ENCODE assay signal across 9 mouse cellular contexts in genomic region chr15:32012044-32012443, GRCm38 (mm10).
DNase-seq lines count a peak whose midpoint lies in the region; ATAC-seq and TF ChIP-seq lines count a peak whose summit lies in the region.
"Had no signal": no experiment of that assay in that cellular context is flagged by ENCODE, and none has a peak within 500 bp of the region (broad histone marks: within the 10 kb centered on the region; RNA-seq: fewer than 3 reads in every experiment).

No protein-coding gene starts in this region.

- 64% methylated on average over 2 of the region's 2 CpGs for WGBS in hindbrain, postnatal 0 days
- 51% methylated on average over 2 of the region's 2 CpGs for WGBS in hindbrain, embryonic 13.5 days

- H3K36me3 ChIP-seq in hindbrain, postnatal 0 days (ENCODE audit: insufficient read depth, low read length), result no peaks in the 10 kb centered on the region
- no peaks in the 10 kb centered on the region for H3K36me3 ChIP-seq in hindbrain, embryonic 13.5 days
- H3K36me3 ChIP-seq: neural tube, embryonic 12.5 days had no signal

- H3K4me3 ChIP-seq in hindbrain, postnatal 0 days (ENCODE audit: low read length), result no peak overlapping the region
- H3K4me3 ChIP-seq in hindbrain, embryonic 13.5 days, result no peak overlapping the region
- H3K4me3 ChIP-seq: neural tube, embryonic 12.5 days had no signal

- H3K9ac ChIP-seq in hindbrain, postnatal 0 days (replicated peaks; ENCODE audit: low read length), result no peak overlapping the region
- H3K9ac ChIP-seq in hindbrain, embryonic 13.5 days, result no peak overlapping the region
- H3K9ac ChIP-seq: neural tube, embryonic 12.5 days had no signal

- TF ChIP-seq CTCF in hindbrain, postnatal 0 days (IDR thresholded peaks at IDR 0.05; ENCODE audit: low read depth), result peak; percentile 63

- no peak for DNase-seq in hindbrain, postnatal 0 days (ENCODE audit: low spot score)
- peak; percentile 14 to 37 for DNase-seq in urinary bladder, postnatal 36 days (ENCODE audit: low spot score in 2 of 2)
- DNase-seq in urinary bladder, adult 18-20 months (ENCODE audit: low spot score in 2 of 2), result no peak
- peak; percentile 50 for DNase-seq in embryo, embryonic 10 days (ENCODE audit: low spot score)
- peak; percentile 48 to 76 for DNase-seq in kidney, postnatal 25 days
- DNase-seq in ovary, postnatal 36 days (ENCODE audit: low spot score), result no peak
- no peak for DNase-seq in thymus, postnatal 36 days

- no peak for ATAC-seq in hindbrain, postnatal 0 days
- ATAC-seq in hindbrain, embryonic 13.5 days (ENCODE audit: low FRiP score), result no peak

- no peaks in the 10 kb centered on the region for H3K4me1 ChIP-seq in hindbrain, postnatal 0 days (ENCODE audit: insufficient read depth, low read length)
- no peaks in the 10 kb centered on the region for H3K4me1 ChIP-seq in hindbrain, embryonic 13.5 days (replicated peaks)
- H3K4me1 ChIP-seq: neural tube, embryonic 12.5 days had no signal

- no peak overlapping the region for H3K4me2 ChIP-seq in hindbrain, postnatal 0 days (ENCODE audit: low read depth, low read length)
- no peak overlapping the region for H3K4me2 ChIP-seq in hindbrain, embryonic 13.5 days
- H3K4me2 ChIP-seq: neural tube, embryonic 12.5 days had no signal

- H3K27ac ChIP-seq in hindbrain, postnatal 0 days, result no peak overlapping the region
- H3K27ac ChIP-seq in hindbrain, embryonic 13.5 days, result no peak overlapping the region
- H3K27ac ChIP-seq: neural tube, embryonic 12.5 days had no signal

- H3K9me3 ChIP-seq in hindbrain, postnatal 0 days (ENCODE audit: low read length), result no peaks in the 10 kb centered on the region
- no peaks in the 10 kb centered on the region for H3K9me3 ChIP-seq in hindbrain, embryonic 13.5 days
- H3K9me3 ChIP-seq: neural tube, embryonic 12.5 days had no signal

- H3K27me3 ChIP-seq in hindbrain, postnatal 0 days (ENCODE audit: insufficient read depth, low read length), result no peaks in the 10 kb centered on the region
- H3K27me3 ChIP-seq in hindbrain, embryonic 13.5 days, result no peaks in the 10 kb centered on the region
- H3K27me3 ChIP-seq: neural tube, embryonic 12.5 days had no signal

Comparison
In these comparisons a context has a peak if more than half of its experiments do, and no peak if none do; other contexts are left out.
1. DNase-seq: peak in urinary bladder, postnatal 36 days (2 of 2), embryo, embryonic 10 days (single experiment) and kidney, postnatal 25 days (2 of 2); none in hindbrain, postnatal 0 days (single experiment), urinary bladder, adult 18-20 months (0 of 2), ovary, postnatal 36 days (single experiment) and thymus, postnatal 36 days (0 of 2).